Mouse (Mus musculus) embryonic facial prominence, embryonic 12.5 days (tissue): ENCODE data around the gene Usp15. TPM values are rescaled to one million over a fixed set of nuclear protein-coding genes. Genes with fewer than 3 reads are reported as not detected.

ENCODE experiments used
- ATAC-seq: fragments of 200-750 bp; cut with Nextera tagmentation; 2 replicates; pipeline ENCODE4 v1.8.0; 2017; ENCODE audit not compliant: insufficient number of reproducible peaks, insufficient read depth, low FRiP score, low TSS enrichment
- H3K27ac ChIP-seq: fragments of 300-500 bp; sonication (generic); 2 replicates; pipeline ENCODE4 v1.5.1; 2016; ENCODE audit warnings: mild to moderate bottlenecking
- H3K27me3 ChIP-seq: fragments of 300-500 bp; sonication (generic); 2 replicates; pipeline ENCODE4 v1.6.1; 2016; ENCODE audit warnings: mild to moderate bottlenecking, moderate library complexity
- H3K36me3 ChIP-seq: fragments of 300-500 bp; sonication (generic); 2 replicates; pipeline ENCODE4 v1.6.1; 2016; ENCODE audit warnings: mild to moderate bottlenecking
- H3K4me1 ChIP-seq: fragments of 300-500 bp; sonication (generic); 2 replicates; pipeline ENCODE4 v1.6.1; 2016
- H3K4me2 ChIP-seq: fragments of 300-500 bp; sonication (generic); replicated peaks from 2 replicates; pipeline ENCODE4 v1.6.1; 2016; ENCODE audit warnings: mild to moderate bottlenecking, moderate library complexity
- H3K4me3 ChIP-seq: fragments of 300-500 bp; sonication (generic); 2 replicates; pipeline ENCODE4 v1.5.1; 2016; ENCODE audit warnings: mild to moderate bottlenecking
- H3K9ac ChIP-seq: fragments of 300-500 bp; sonication (generic); 2 replicates; pipeline ENCODE4 v1.6.1; 2016; ENCODE audit warnings: mild to moderate bottlenecking, moderate library complexity
- H3K9me3 ChIP-seq: fragments of 300-500 bp; sonication (generic); 2 replicates; pipeline ENCODE4 v1.6.1; 2016; ENCODE audit warnings: mild to moderate bottlenecking, moderate library complexity
- WGBS: fragments of 180-500 bp; shearing (Covaris S2); methylation state at CpG from one replicate; pipeline ENCODE4 v1.1.7; 2016; 5-methylcytosine and 5-hydroxymethylcytosine counted together
- polyA plus RNA-seq: library from polyadenylated mRNA; unstranded; fragments of >200 nt; fragmentation: Nextera tagmentation; extraction: Ambion mirVana; gene quantifications from 2 replicates; pipeline ENCODE4 v1.2.1, GENCODE M21; 2016

The Usp15 gene
- polyA plus RNA-seq, 1 experiment from 2014 or later = 73.5 TPM

DNA sequence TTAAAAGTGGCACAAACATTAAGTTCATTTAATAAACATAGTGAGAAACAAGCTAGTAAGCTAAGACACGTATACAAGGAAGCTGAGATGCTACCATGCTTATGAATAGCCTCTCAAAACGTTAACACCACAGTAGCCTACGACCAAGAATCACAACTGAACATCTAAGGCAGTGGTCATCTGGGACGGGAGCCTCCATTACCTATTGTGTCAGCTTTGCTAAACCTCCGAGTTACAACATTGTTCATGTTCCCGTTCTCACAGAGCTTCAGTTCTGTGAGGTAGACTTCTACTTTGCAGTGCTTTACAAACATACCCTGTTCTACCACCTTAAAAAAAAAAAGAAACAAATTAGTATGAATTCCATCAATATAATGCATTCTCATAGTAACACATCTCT is 25.9 kb downstream of the Usp15 start:
- H3K27me3 ChIP-seq = no peaks in the 10 kb centered on the region
- no peak overlapping the region for H3K9ac ChIP-seq
- 86% methylated on average over 6 of the region's 6 CpGs for WGBS
- ATAC-seq = no peak
- no peaks in the 10 kb centered on the region for H3K9me3 ChIP-seq
- H3K4me1 ChIP-seq = no peaks in the 10 kb centered on the region
- H3K4me2 ChIP-seq = no peak overlapping the region
- no peak overlapping the region for H3K27ac ChIP-seq
- no peak overlapping the region for H3K4me3 ChIP-seq
- peaks cover 26% of the 10 kb centered on the region for H3K36me3 ChIP-seq

DNA sequence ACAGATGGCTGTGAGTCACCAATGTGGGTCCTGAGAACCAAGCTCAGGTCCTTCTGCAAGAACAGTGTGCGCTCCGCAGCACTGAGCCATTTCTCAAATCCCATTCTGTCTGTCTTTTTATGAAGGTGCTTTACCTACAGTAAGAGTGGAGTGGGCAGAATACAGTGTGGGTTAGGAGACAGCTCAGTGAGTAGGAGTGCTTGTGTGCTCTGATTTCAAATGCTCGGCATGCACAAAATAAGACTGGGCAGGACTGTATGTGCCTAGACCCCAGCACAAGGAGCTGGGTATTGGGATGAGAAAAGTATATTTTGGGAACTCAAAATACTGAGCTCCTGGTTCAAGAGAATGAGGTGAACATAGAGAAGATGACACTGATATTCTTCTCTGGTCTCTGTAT is 31.3 kb downstream of the Usp15 start:
- no peaks in the 10 kb centered on the region for H3K9me3 ChIP-seq

DNA sequence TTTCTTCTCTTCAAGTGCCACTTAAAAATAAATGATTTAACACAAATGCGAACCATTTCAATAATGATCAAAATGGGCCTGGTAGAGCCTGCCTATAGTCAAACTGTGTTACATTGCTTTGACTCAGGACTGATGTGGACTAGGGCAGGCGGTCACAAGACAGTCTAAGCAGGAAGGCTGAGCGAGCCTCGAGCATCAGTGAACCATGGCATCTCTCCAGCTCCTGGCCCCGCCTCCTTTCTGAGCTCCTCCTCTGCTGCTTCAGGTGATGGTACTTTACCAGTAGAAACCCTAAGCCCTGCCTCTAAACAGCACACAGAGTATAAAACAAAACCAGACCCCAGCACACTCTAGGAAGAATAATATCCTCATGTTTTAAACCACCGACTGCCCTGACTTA is 36.3 kb downstream of the Usp15 start:
- Histone ChIP-seq H3K4me1 (no peaks in the 10 kb centered on the region), H3K27me3 (no peaks in the 10 kb centered on the region), H3K4me3 (no peak overlapping the region), H3K9me3 (no peaks in the 10 kb centered on the region), H3K27ac (no peak overlapping the region), H3K36me3 (peaks cover 16% of the 10 kb centered on the region), H3K4me2 (no peak overlapping the region), H3K9ac (no peak overlapping the region)
- ATAC-seq = no peak
- WGBS = 74% methylated on average over 6 of the region's 6 CpGs

More for the DNA sequence above, 31.3 kb downstream of the Usp15 start:
- no peak overlapping the region for H3K9ac ChIP-seq
- no peak overlapping the region for H3K4me2 ChIP-seq
- H3K4me1 ChIP-seq = no peaks in the 10 kb centered on the region
- peaks cover 23% of the 10 kb centered on the region for H3K36me3 ChIP-seq
- no peaks in the 10 kb centered on the region for H3K27me3 ChIP-seq
- no peak overlapping the region for H3K27ac ChIP-seq
- 92% methylated on average over 3 of the region's 3 CpGs for WGBS
- ATAC-seq = no peak
- no peak overlapping the region for H3K4me3 ChIP-seq

DNA sequence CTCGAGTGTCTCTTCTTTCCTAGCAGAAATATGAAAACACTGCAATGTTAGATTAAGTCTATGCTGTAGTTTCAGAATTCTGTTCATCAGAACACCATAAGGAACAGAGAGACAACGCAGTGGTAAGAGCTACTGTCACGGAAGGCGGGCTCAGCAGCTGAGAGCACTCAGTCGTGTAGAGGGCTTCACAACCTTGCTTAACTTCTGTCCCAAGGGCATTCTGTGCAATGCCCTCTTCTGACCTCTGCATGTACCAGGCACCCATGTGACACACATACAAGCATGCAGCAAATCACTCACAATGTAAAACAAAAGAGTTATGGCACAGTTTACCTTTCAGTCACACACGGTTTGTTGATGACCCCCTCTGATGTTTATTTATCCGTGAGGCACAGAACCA is 37.5 kb downstream of the Usp15 start:
- no peak overlapping the region for H3K4me3 ChIP-seq
- H3K27me3 ChIP-seq = no peaks in the 10 kb centered on the region
- H3K36me3 ChIP-seq = peaks cover 17% of the 10 kb centered on the region
- whole genome bisulfite sequencing = 76% methylated on average over 7 of the region's 7 CpGs
- no peak overlapping the region for H3K4me2 ChIP-seq
- H3K27ac ChIP-seq = no peak overlapping the region
- no peak for ATAC-seq
- no peaks in the 10 kb centered on the region for H3K9me3 ChIP-seq
- no peak overlapping the region for H3K9ac ChIP-seq
- H3K4me1 ChIP-seq = no peaks in the 10 kb centered on the region

DNA sequence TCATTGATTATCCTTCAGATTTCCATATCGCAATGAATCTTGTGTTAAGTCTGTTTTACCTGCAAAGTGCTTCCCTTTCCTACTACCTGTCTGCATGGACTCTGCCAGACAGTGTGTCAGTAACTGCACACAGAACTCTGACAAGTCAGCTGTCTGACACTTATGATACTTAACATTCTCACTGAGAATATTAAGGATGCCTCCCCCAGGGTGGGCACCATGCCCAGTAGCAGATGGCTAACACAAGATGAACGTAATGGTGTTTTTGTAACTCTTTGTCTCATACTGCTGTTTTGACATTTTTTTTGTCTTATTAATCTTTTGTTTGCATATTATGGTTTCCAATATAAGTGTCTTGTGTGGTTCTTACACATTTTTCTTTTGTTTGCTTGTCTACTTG is 40.4 kb downstream of the Usp15 start:
- 88% methylated on average over 2 of the region's 2 CpGs for WGBS
- no peak overlapping the region for H3K4me3 ChIP-seq
- ATAC-seq = no peak
- no peak overlapping the region for H3K4me2 ChIP-seq
- no peak overlapping the region for H3K27ac ChIP-seq
- peaks cover 17% of the 10 kb centered on the region for H3K36me3 ChIP-seq
- H3K9me3 ChIP-seq = no peaks in the 10 kb centered on the region
- H3K9ac ChIP-seq = no peak overlapping the region
- H3K4me1 ChIP-seq = no peaks in the 10 kb centered on the region
- H3K27me3 ChIP-seq = no peaks in the 10 kb centered on the region

DNA sequence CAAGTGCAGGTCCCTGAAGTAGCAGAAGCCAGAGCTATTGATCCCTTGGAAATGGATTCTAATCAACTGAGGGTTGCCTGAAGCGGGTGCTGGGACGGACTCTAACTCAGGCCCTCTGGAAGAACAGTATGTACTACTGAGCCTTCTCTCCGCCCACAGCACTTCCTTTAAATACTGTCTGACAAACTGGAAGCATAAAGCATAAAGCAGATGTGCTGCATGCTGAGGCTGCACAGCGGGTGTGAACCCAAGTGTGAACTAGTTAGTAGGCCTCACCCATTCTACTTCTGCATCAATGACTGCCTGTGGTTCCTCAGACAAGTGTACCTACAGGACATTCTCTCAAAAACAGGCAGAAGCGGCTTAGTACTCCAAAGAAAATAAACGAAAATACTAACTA is 41.0 kb downstream of the Usp15 start:
- Histone ChIP-seq H3K4me1 (no peaks in the 10 kb centered on the region), H3K36me3 (peaks cover 20% of the 10 kb centered on the region), H3K27me3 (no peaks in the 10 kb centered on the region), H3K9ac (no peak overlapping the region), H3K4me3 (no peak overlapping the region), H3K4me2 (no peak overlapping the region), H3K27ac (no peak overlapping the region), H3K9me3 (no peaks in the 10 kb centered on the region)
- 92% methylated on average over 6 of the region's 6 CpGs for WGBS
- ATAC-seq = no peak

DNA sequence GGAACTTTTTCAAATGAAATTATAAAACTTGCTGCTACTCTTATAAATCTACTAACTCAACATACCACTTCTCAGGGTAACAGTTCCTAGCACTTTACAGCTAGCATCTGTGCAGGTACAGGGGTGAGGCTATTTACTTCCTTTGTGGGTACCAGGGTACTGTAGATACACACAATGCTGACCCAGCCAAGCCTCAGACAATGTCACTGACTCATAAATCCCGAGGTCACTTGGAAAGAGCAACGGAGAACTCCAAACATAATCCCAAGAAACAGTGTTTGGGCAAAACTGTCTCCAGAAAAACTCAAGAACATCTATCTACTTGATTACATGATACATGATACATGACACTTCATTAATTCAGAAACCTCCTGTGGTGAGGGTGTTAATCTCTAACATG is 43.5 kb downstream of the Usp15 start:
- no peak for ATAC-seq
- 86% methylated on average over 2 of the region's 2 CpGs for WGBS
- Histone ChIP-seq H3K4me2 (no peak overlapping the region), H3K4me3 (no peak overlapping the region), H3K27me3 (no peaks in the 10 kb centered on the region), H3K9me3 (no peaks in the 10 kb centered on the region), H3K4me1 (no peaks in the 10 kb centered on the region), H3K36me3 (peaks cover 10% of the 10 kb centered on the region; the same call in 1 of the 2 replicates), H3K9ac (no peak overlapping the region), H3K27ac (no peak overlapping the region)

DNA sequence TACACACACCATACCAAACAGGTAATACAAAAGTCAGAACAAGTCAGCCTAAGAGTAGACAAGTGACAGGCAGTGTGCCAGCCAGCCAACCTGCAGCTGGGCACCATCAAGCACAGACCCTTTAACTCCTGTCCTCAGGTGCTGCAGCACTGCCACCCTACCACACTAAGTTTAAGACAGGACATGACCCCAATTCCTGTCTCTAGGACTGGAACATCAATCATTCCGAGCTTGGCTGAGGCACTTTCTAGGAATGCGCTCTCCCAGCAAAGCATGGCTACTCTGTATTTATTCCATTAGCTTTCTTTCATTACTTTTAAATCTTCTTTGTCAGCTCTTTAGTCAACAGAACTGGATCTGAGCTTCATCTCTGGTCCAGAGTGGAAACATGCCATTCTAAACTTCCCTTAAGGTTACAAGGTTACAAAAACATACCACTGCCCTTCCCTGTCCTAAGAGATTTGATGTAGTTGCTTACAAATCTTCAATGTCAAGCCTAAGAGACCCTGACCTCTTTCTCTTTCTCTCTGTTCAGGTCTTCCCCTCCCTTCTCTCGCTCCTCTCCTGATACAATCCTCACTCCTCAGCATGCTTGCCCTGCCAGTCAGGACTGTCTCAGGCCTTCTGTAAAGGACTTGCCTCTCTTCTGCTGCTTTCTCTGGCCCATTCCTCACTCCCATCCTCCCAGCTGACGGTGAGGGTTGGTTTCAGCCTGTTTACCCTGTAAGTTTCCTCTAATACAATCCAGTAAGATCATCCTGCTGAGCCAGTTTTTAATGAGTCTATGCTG is 48.6 kb downstream of the Usp15 start:
- Histone ChIP-seq H3K36me3 (0 out of 2 replicates have a peak, but pooled peaks cover 20% of the 10 kb centered on the region), H3K27ac (no peak overlapping the region), H3K4me1 (no peaks in the 10 kb centered on the region), H3K27me3 (no peaks in the 10 kb centered on the region), H3K9me3 (no peaks in the 10 kb centered on the region), H3K4me2 (no peak overlapping the region), H3K9ac (no peak overlapping the region), H3K4me3 (no peak overlapping the region)
- 54% methylated on average over 4 of the region's 4 CpGs for WGBS
- ATAC-seq = no peak

DNA sequence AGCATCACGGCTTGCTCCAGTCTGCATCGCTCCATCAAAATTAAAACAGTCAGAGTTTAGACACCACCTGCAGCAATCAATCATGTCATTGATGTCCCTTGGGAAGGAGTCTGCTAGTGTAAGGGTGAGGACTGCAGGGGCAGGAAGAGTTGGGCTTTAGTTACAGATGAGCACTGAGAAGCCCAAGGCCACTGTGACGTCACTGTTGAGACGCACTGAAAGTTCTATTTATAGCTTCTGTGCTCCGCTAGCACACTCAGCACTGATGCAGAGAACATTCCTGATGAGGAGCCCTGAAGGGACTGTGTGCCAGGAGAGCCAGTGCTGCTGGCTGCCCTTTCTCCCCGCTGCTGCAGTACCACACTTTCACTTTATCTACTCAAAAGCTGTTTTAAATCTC is 49.6 kb downstream of the Usp15 start:
- no peaks in the 10 kb centered on the region for H3K27me3 ChIP-seq
- no peak overlapping the region for H3K4me2 ChIP-seq
- H3K27ac ChIP-seq = no peak overlapping the region
- H3K4me3 ChIP-seq = no peak overlapping the region
- no peak overlapping the region for H3K9ac ChIP-seq
- no peaks in the 10 kb centered on the region for H3K9me3 ChIP-seq
- WGBS = 62% methylated on average over 6 of the region's 6 CpGs
- peak; percentile 72; the same call in 1 of the 2 replicates for ATAC-seq
- 0 out of 2 replicates have a peak, but pooled peaks cover 23% of the 10 kb centered on the region for H3K36me3 ChIP-seq
- H3K4me1 ChIP-seq = no peaks in the 10 kb centered on the region

DNA sequence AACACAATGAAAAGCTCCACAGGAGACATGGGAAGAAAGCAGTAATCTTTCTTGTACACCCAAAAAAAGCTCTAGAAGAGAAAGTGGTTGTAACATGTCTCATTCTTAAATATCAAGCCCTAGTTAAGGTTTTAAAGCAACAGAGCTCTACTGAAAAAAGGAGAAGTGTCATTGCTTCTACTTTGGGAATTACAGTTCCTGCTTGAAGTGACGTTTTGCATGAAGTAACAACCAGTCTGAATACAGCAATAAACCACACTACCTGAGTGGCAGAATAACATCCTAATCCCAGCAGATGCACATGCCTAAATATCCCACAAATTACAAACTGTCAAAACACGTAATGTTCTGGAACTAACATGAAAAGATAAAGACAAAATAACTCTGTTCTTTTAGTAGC is 50.4 kb downstream of the Usp15 start:
- H3K4me3 ChIP-seq = no peak overlapping the region

DNA sequence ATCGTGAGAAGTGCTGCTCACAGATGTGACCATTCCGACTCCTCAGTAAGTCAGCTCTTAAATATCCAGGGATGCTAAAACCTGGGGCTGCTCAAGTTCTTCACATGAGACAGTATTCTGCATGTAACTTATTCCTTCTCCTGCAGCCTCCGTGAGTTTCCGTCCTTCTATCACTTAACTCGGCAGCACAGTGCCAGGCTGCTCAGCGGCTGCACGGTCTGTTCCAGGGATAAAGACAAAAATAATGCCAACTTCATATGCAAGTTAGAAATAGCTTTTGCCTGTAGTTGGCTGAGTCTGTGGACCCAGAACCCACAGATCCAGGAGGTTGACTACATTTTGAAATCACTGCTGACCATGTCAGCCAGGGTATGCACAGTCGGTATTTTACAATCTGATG is 52.5 kb downstream of the Usp15 start:
- Histone ChIP-seq H3K9ac (no peak overlapping the region), H3K4me3 (no peak overlapping the region), H3K4me2 (no peak overlapping the region), H3K27ac (no peak overlapping the region), H3K27me3 (no peaks in the 10 kb centered on the region), H3K36me3 (peaks cover 26% of the 10 kb centered on the region; the same call in 1 of the 2 replicates), H3K9me3 (no peaks in the 10 kb centered on the region), H3K4me1 (no peaks in the 10 kb centered on the region)
- no peak for ATAC-seq
- 94% methylated on average over 8 of the region's 8 CpGs for WGBS

More for the DNA sequence above, 50.4 kb downstream of the Usp15 start:
- no peaks in the 10 kb centered on the region for H3K27me3 ChIP-seq
- no peak for ATAC-seq
- H3K36me3 ChIP-seq = peaks cover 24% of the 10 kb centered on the region; the same call in 1 of the 2 replicates
- H3K27ac ChIP-seq = no peak overlapping the region
- 85% methylated on average over 2 of the region's 2 CpGs for WGBS
- H3K4me2 ChIP-seq = no peak overlapping the region
- no peak overlapping the region for H3K9ac ChIP-seq
- H3K4me1 ChIP-seq = no peaks in the 10 kb centered on the region
- H3K9me3 ChIP-seq = no peaks in the 10 kb centered on the region

DNA sequence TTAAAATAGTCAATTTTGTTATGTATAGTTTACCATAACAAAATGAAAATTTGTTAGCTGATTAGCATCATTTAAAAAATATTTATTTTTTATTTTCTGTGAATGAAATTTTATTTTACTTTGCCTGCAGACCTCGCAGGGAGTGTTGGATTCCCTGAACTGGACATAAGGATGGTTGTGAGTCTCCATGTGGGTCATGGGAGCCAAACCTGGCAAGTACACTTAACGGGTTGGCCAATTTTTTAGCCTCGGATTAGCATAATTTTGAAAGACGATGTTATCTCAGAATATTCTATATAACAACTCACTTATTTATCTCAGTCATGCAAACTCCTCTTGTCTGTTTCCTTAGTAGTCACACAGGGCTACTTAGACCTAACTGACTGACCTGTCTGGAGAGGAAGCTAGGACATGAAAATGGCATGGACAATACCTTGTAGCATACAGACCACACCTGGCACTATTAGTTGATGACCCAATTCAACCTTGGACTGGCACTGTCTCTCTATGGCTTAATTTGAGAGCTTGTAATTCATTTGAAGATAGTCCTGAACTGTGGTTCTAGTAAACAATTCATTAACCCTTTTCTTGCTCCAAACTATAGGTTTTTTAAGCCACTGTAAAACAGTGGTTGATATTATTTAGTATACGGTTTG is 54.3 kb downstream of the Usp15 start:
- no peaks in the 10 kb centered on the region for H3K4me1 ChIP-seq
- WGBS = 89% methylated on average over 5 of the region's 5 CpGs
- ATAC-seq = no peak
- no peak overlapping the region for H3K4me2 ChIP-seq
- H3K27me3 ChIP-seq = no peaks in the 10 kb centered on the region
- no peak overlapping the region for H3K27ac ChIP-seq
- H3K36me3 ChIP-seq = peaks cover 27% of the 10 kb centered on the region; the same call in 1 of the 2 replicates
- no peaks in the 10 kb centered on the region for H3K9me3 ChIP-seq
- no peak overlapping the region for H3K4me3 ChIP-seq
- H3K9ac ChIP-seq = no peak overlapping the region
